Mouse (Mus musculus) olfactory bulb, adult 2 months (tissue): ENCODE measurements around the gene Cntnap1.

Experiments
- CTCF ChIP-seq: fragments of 200-500 bp; IDR thresholded peaks from 2 replicates; pipeline ENCODE4 v1.5.1; 2012; ENCODE audit warnings: low read depth, mild to moderate bottlenecking, low read length, moderate library complexity; ENCODE audit not compliant: insufficient read depth
- POLR2A ChIP-seq: fragments of 200-500 bp; IDR thresholded peaks from 2 replicates; pipeline ENCODE4 v1.6.1; 2012; ENCODE audit warnings: mild to moderate bottlenecking, low read depth, low read length, moderate library complexity; ENCODE audit not compliant: insufficient read depth

DNA sequence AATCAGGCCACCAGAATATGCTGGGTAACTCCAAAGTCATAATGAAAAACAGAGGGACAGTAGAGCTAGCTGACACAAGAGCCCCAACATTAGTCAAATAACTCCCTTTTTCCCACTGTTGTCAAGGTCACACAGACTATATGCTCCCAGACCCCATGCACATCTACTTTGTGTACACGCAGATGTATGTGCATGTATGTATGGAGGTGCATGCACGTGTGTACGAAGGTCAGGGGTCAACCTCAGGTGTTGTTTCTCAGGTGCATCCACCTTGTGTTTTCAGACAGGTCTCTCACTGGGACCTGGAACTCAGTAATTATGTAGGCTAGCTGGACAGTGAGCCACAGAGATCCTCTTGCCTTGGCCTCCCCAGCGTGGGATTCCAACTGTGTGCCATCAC, 15.1 kb downstream of the Cntnap1 start:
- TF ChIP-seq CTCF (no peak), POLR2A (no peak)
